Mouse (Mus musculus): ENCODE measurements around the gene Dzip1.
A peak's percentile ranks its signal among the peaks of the same experiment; 100 is the strongest.

The Dzip1 gene

GRCm38 (mm10) chr14:118922667-118923184 lies 2.5 kb downstream of the Dzip1 start:
- no peak for DNase-seq (ENCODE audit: low spot score in 2 of 2)

- DNase-seq (ENCODE audit: low spot score in 2 of 2): no peak
Observed at GRCm38 (mm10) chr14:118922251-118922650, 3.0 kb downstream of the Dzip1 start.

- DNase-seq (ENCODE audit: low spot score in 2 of 2): no peak
Observed at GRCm38 (mm10) chr14:118920654-118921053, 4.6 kb downstream of the Dzip1 start.

GRCm38 (mm10) chr14:118919025-118919424 lies 6.2 kb downstream of the Dzip1 start:
- no peak for DNase-seq (ENCODE audit: low spot score in 2 of 2)

- DNase-seq (ENCODE audit: low spot score in 2 of 2): no peak
Observed at GRCm38 (mm10) chr14:118913651-118914050, 11.6 kb downstream of the Dzip1 start.

- no peak for DNase-seq (ENCODE audit: low spot score in 2 of 2)
Observed at GRCm38 (mm10) chr14:118911521-118911920, 13.7 kb downstream of the Dzip1 start.

- peak in 1 of 2 experiments; percentile 25 for DNase-seq (ENCODE audit: low spot score in 2 of 2)
Observed at GRCm38 (mm10) chr14:118910332-118911222, 14.7 kb downstream of the Dzip1 start.

- DNase-seq (ENCODE audit: low spot score in 2 of 2): no peak
Observed at GRCm38 (mm10) chr14:118909872-118910271, 15.4 kb downstream of the Dzip1 start.

GRCm38 (mm10) chr14:118907592-118907991 lies 17.7 kb downstream of the Dzip1 start:
- no peak for DNase-seq (ENCODE audit: low spot score in 2 of 2)

GRCm38 (mm10) chr14:118903867-118904562 lies 21.2 kb downstream of the Dzip1 start:
- DNase-seq (ENCODE audit: low spot score in 2 of 2): no peak

- DNase-seq (ENCODE audit: low spot score in 2 of 2): no peak
Observed at GRCm38 (mm10) chr14:118903397-118903796, 21.9 kb downstream of the Dzip1 start.

- DNase-seq (ENCODE audit: low spot score in 2 of 2): no peak
Observed at GRCm38 (mm10) chr14:118900911-118901310, 24.3 kb downstream of the Dzip1 start.

- DNase-seq (ENCODE audit: low spot score in 2 of 2): no peak
Observed at GRCm38 (mm10) chr14:118899940-118900339, 25.3 kb downstream of the Dzip1 start.

GRCm38 (mm10) chr14:118895655-118896054 lies 29.6 kb downstream of the Dzip1 start:
- no peak for DNase-seq (ENCODE audit: low spot score in 2 of 2)

GRCm38 (mm10) chr14:118895228-118895627 lies 30.0 kb downstream of the Dzip1 start:
- no peak for DNase-seq (ENCODE audit: low spot score in 2 of 2)

- DNase-seq (ENCODE audit: low spot score in 2 of 2): no peak
Observed at GRCm38 (mm10) chr14:118890101-118890500, 35.2 kb downstream of the Dzip1 start.

- no peak for DNase-seq (ENCODE audit: low spot score in 2 of 2)
Observed at GRCm38 (mm10) chr14:118884250-118884556, 41.1 kb downstream of the Dzip1 start.

- DNase-seq (ENCODE audit: low spot score in 2 of 2): no peak
Observed at GRCm38 (mm10) chr14:118883344-118884249, 41.7 kb downstream of the Dzip1 start.

GRCm38 (mm10) chr14:118880696-118881095 lies 44.6 kb downstream of the Dzip1 start:
- DNase-seq (ENCODE audit: low spot score in 2 of 2): no peak

- no peak for DNase-seq (ENCODE audit: low spot score in 2 of 2)
Observed at GRCm38 (mm10) chr14:118878346-118878910, 46.8 kb downstream of the Dzip1 start.

GRCm38 (mm10) chr14:118874786-118875415 lies 50.4 kb downstream of the Dzip1 start:
- DNase-seq (ENCODE audit: low spot score in 2 of 2): no peak

Measured in spleen, postnatal 14 days (tissue).